Mouse (Mus musculus) erythroblast, embryonic 14.5 days (primary cell): Measurements from ENCODE around the gene Anxa2. TPM values are rescaled to one million over a fixed set of nuclear protein-coding genes. Genes with fewer than 3 reads are reported as not detected.

Source experiments
- H3K27me3 ChIP-seq: 2 replicates; pipeline ENCODE4 v1.6.1; 2012; ENCODE audit warnings: inconsistent platforms; ENCODE audit not compliant: control insufficient read depth
- H3K36me3 ChIP-seq: 2 replicates; pipeline ENCODE4 v1.6.1; 2012; ENCODE audit warnings: mild to moderate bottlenecking, inconsistent platforms; ENCODE audit not compliant: control insufficient read depth
- H3K4me1 ChIP-seq: 2 replicates; pipeline ENCODE4 v1.6.1; 2012; ENCODE audit warnings: inconsistent platforms; ENCODE audit not compliant: control insufficient read depth
- H3K4me3 ChIP-seq: replicated peaks from 2 replicates; pipeline ENCODE3; 2012; ENCODE audit warnings: moderate library complexity, mild to moderate bottlenecking, inconsistent platforms
- H3K9me3 ChIP-seq: 2 replicates; pipeline ENCODE4 v1.6.1; 2012; ENCODE audit warnings: low read length, inconsistent platforms, mixed read lengths; ENCODE audit not compliant: control insufficient read depth
- GATA1 ChIP-seq: IDR thresholded peaks from 2 replicates; pipeline ENCODE4 v1.6.1; 2012; ENCODE audit warnings: low read length, inconsistent platforms, mixed read lengths
- TAL1 ChIP-seq: IDR thresholded peaks from 3 replicates; pipeline ENCODE4 v1.6.1; 2012; ENCODE audit warnings: low read length, inconsistent platforms, mixed read lengths
- polyA plus RNA-seq: library from polyadenylated mRNA; stranded (reverse); fragments of >175 nt; gene quantifications from 2 replicates; pipeline ENCODE4 v1.2.3, GENCODE M21; 2012

Gene Anxa2
- polyA plus RNA-seq, 1 experiment = 0.07 TPM

GRCm38 (mm10) chr9:69443203-69443602, 10.2 kb upstream of the Anxa2 start:
- Histone ChIP-seq H3K4me3 (no peak overlapping the region), H3K27me3 (no peaks in the 10 kb centered on the region), H3K4me1 (no peaks in the 10 kb centered on the region), H3K9me3 (no peaks in the 10 kb centered on the region), H3K36me3 (no peaks in the 10 kb centered on the region)
- TF ChIP-seq GATA1 (no peak), TAL1 (no peak)

GRCm38 (mm10) chr9:69448801-69449200, 4.6 kb upstream of the Anxa2 start:
- peaks cover 6% of the 10 kb centered on the region for H3K4me1 ChIP-seq
- H3K27me3 ChIP-seq = peaks cover 13% of the 10 kb centered on the region
- H3K9me3 ChIP-seq = no peaks in the 10 kb centered on the region
- TF ChIP-seq TAL1 (no peak), GATA1 (no peak)
- no peak overlapping the region for H3K4me3 ChIP-seq
- H3K36me3 ChIP-seq = no peaks in the 10 kb centered on the region

- no peaks in the 10 kb centered on the region for H3K9me3 ChIP-seq
- peaks cover 31% of the 10 kb centered on the region for H3K27me3 ChIP-seq
- TF ChIP-seq TAL1 = no peak
- TF ChIP-seq GATA1 = no peak
- peaks cover 11% of the 10 kb centered on the region for H3K4me1 ChIP-seq
- H3K4me3 ChIP-seq = no peak overlapping the region
- no peaks in the 10 kb centered on the region for H3K36me3 ChIP-seq
These were observed 2.8 kb upstream of the Anxa2 start for GRCm38 (mm10) chr9:69450636-69451035.

GRCm38 (mm10) chr9:69451886-69452810, 1.3 kb upstream of the Anxa2 start:
- Histone ChIP-seq H3K9me3 (no peaks in the 10 kb centered on the region), H3K4me3 (no peak overlapping the region), H3K27me3 (peaks cover 41% of the 10 kb centered on the region), H3K36me3 (no peaks in the 10 kb centered on the region), H3K4me1 (peaks cover 14% of the 10 kb centered on the region)
- TF ChIP-seq TAL1 (no peak), GATA1 (no peak)

GRCm38 (mm10) chr9:69453901-69454666, 664 bp downstream of the Anxa2 start:
- no peaks in the 10 kb centered on the region for H3K9me3 ChIP-seq
- no peak for TF ChIP-seq GATA1
- no peak for TF ChIP-seq TAL1
- no peaks in the 10 kb centered on the region for H3K36me3 ChIP-seq
- peaks cover 41% of the 10 kb centered on the region for H3K27me3 ChIP-seq
- H3K4me1 ChIP-seq = peaks cover 16% of the 10 kb centered on the region
- peak overlapping the region; percentile 54 for H3K4me3 ChIP-seq

GRCm38 (mm10) chr9:69454691-69455090, 1.3 kb downstream of the Anxa2 start:
- H3K27me3 ChIP-seq = peaks cover 41% of the 10 kb centered on the region
- H3K9me3 ChIP-seq = no peaks in the 10 kb centered on the region
- TF ChIP-seq TAL1 (no peak), GATA1 (no peak)
- no peak overlapping the region for H3K4me3 ChIP-seq
- H3K36me3 ChIP-seq = no peaks in the 10 kb centered on the region
- peaks cover 16% of the 10 kb centered on the region for H3K4me1 ChIP-seq

- H3K4me3 ChIP-seq = no peak overlapping the region
- H3K4me1 ChIP-seq = peaks cover 16% of the 10 kb centered on the region
- TF ChIP-seq GATA1 (no peak), TAL1 (no peak)
- H3K36me3 ChIP-seq = no peaks in the 10 kb centered on the region
- H3K27me3 ChIP-seq = peaks cover 41% of the 10 kb centered on the region
- H3K9me3 ChIP-seq = no peaks in the 10 kb centered on the region
These were observed 2.0 kb downstream of the Anxa2 start for GRCm38 (mm10) chr9:69455391-69455790.

- peaks cover 41% of the 10 kb centered on the region for H3K27me3 ChIP-seq
- TF ChIP-seq GATA1 = no peak
- TF ChIP-seq TAL1 = no peak
- H3K36me3 ChIP-seq = no peaks in the 10 kb centered on the region
- no peak overlapping the region for H3K4me3 ChIP-seq
- no peaks in the 10 kb centered on the region for H3K9me3 ChIP-seq
- H3K4me1 ChIP-seq = peaks cover 16% of the 10 kb centered on the region
These were observed 3.1 kb downstream of the Anxa2 start for GRCm38 (mm10) chr9:69456406-69457075.

GRCm38 (mm10) chr9:69457143-69457542, 3.7 kb downstream of the Anxa2 start:
- H3K4me3 ChIP-seq = no peak overlapping the region
- H3K27me3 ChIP-seq = peaks cover 41% of the 10 kb centered on the region
- H3K36me3 ChIP-seq = no peaks in the 10 kb centered on the region
- H3K9me3 ChIP-seq = no peaks in the 10 kb centered on the region
- peaks cover 16% of the 10 kb centered on the region for H3K4me1 ChIP-seq
- no peak for TF ChIP-seq GATA1
- TF ChIP-seq TAL1 = no peak
